Mouse (Mus musculus) MEL (cell line): Measurements from ENCODE around the gene Tnfaip1. TPM values are rescaled to one million over a fixed set of nuclear protein-coding genes. Genes with fewer than 3 reads are reported as not detected.

Experiments used
- DNase-seq: peaks from one replicate; pipeline ENCODE4 v3.0.0; 2011; ENCODE audit warnings: low read depth, low spot score
- H3K27ac ChIP-seq: 2 replicates; pipeline ENCODE4 v1.5.1; 2012; ENCODE audit warnings: low read depth, mild to moderate bottlenecking, control low read depth, low read length, moderate library complexity; ENCODE audit not compliant: control insufficient read depth
- H3K27me3 ChIP-seq, 2 experiments: fragments of 150-350 bp in 1 of 2; sonication (generic) in 1 of 2; 2 replicates each; pipeline ENCODE4 v1.6.1; 2012; ENCODE audit warnings: low read length in 2 of 2, mild to moderate bottlenecking in 2 of 2, improper control_type of control experiment in 1 of 2, moderate library complexity in 1 of 2; ENCODE audit not compliant: insufficient read depth in 2 of 2, control insufficient read depth in 1 of 2
- H3K36me3 ChIP-seq, 2 experiments: 2 replicates each; pipeline ENCODE4 v1.6.1; 2012 to 2014; ENCODE audit warnings: low read length in 2 of 2, improper control_type of control experiment in 1 of 2, inconsistent platforms in 1 of 2, mild to moderate bottlenecking in 1 of 2; ENCODE audit not compliant: insufficient read depth in 2 of 2, control insufficient read depth in 1 of 2
- H3K4me1 ChIP-seq, 2 experiments: fragments of 150-350 bp in 1 of 2; sonication (generic) in 1 of 2; 2 replicates each; pipeline ENCODE4 v1.6.1; 2012; ENCODE audit warnings: low read length in 2 of 2, improper control_type of control experiment in 1 of 2, mild to moderate bottlenecking in 1 of 2; ENCODE audit not compliant: insufficient read depth in 2 of 2, control insufficient read depth in 1 of 2
- H3K4me3 ChIP-seq, 2 experiments: fragments of 150-350 bp in 1 of 2; sonication (generic) in 1 of 2; 2 replicates each; pipeline ENCODE4 v1.5.1; 2012; ENCODE audit warnings: low read depth in 2 of 2, low read length in 2 of 2, mild to moderate bottlenecking in 2 of 2, moderate library complexity in 2 of 2, control low read depth in 1 of 2, improper control_type of control experiment in 1 of 2; ENCODE audit not compliant: control insufficient read depth in 1 of 2, insufficient read depth in 1 of 2
- H3K79me2 ChIP-seq: 2 replicates; pipeline ENCODE4 v1.6.1; 2012; ENCODE audit warnings: mild to moderate bottlenecking, low read length, moderate library complexity; ENCODE audit not compliant: control insufficient read depth, poor library complexity, insufficient read depth
- H3K9ac ChIP-seq: 2 replicates; pipeline ENCODE4 v1.6.1; 2012; ENCODE audit warnings: low read depth, mild to moderate bottlenecking, control low read depth, low read length, moderate library complexity; ENCODE audit not compliant: control insufficient read depth, poor library complexity, severe bottlenecking
- H3K9me3 ChIP-seq: fragments of 150-350 bp; sonication (generic); replicated peaks from 2 replicates; pipeline ENCODE4 v1.6.1; 2012; ENCODE audit warnings: mild to moderate bottlenecking, low read length, improper control_type of control experiment, moderate library complexity; ENCODE audit not compliant: insufficient read depth
- CHD1 ChIP-seq: IDR thresholded peaks from 2 replicates; pipeline ENCODE4 v1.6.1; 2012; ENCODE audit warnings: low read depth, mild to moderate bottlenecking, inconsistent platforms, low read length, improper control_type of control experiment
- CHD2 ChIP-seq: IDR thresholded peaks from 2 replicates; pipeline ENCODE4 v1.6.1; 2011; ENCODE audit warnings: low read length, improper control_type of control experiment
- CTCF ChIP-seq, 3 experiments: IDR thresholded peaks in 2 of 3; conservative IDR thresholded peaks in 1 of 3; 2 replicates each; pipeline ENCODE4 v1.5.1; 2011 to 2012; ENCODE audit warnings: low read length in 3 of 3, low read depth in 2 of 3, mild to moderate bottlenecking in 2 of 3, improper control_type of control experiment in 1 of 3, inconsistent platforms in 1 of 3, mixed read lengths in 1 of 3, moderate library complexity in 1 of 3; ENCODE audit not compliant: control insufficient read depth in 1 of 3, insufficient read depth in 1 of 3, poor library complexity in 1 of 3, severe bottlenecking in 1 of 3
- E2F4 ChIP-seq: IDR thresholded peaks from 2 replicates; pipeline ENCODE4 v1.6.1; 2011; ENCODE audit warnings: low read depth, low read length, improper control_type of control experiment, borderline replicate concordance
- ELF1 ChIP-seq: IDR thresholded peaks from 2 replicates; pipeline ENCODE4 v1.6.1; 2014; ENCODE audit warnings: low read depth, mild to moderate bottlenecking, inconsistent platforms, low read length, improper control_type of control experiment, moderate library complexity
- EP300 ChIP-seq, 2 experiments: IDR thresholded peaks; 2 replicates each; pipeline ENCODE4 v1.6.1; 2011; ENCODE audit warnings: improper control_type of control experiment in 2 of 2, low read length in 2 of 2, low read depth in 1 of 2, mild to moderate bottlenecking in 1 of 2
- ETS1 ChIP-seq: IDR thresholded peaks from 2 replicates; pipeline ENCODE4 v1.6.1; 2012; ENCODE audit warnings: low read depth, mild to moderate bottlenecking, inconsistent platforms, low read length, improper control_type of control experiment, moderate library complexity
- GABPA ChIP-seq: IDR thresholded peaks from 2 replicates; pipeline ENCODE4 v1.6.1; 2012; ENCODE audit warnings: low read depth, mild to moderate bottlenecking, inconsistent platforms, low read length, improper control_type of control experiment, moderate library complexity
- JUND ChIP-seq: IDR thresholded peaks from 2 replicates; pipeline ENCODE4 v1.6.1; 2011; ENCODE audit warnings: low read depth, mild to moderate bottlenecking, improper control_type of control experiment, low read length
- KAT2A ChIP-seq: conservative IDR thresholded peaks from 2 replicates; pipeline ENCODE4 v1.6.1; 2012; ENCODE audit warnings: low read depth, low read length, improper control_type of control experiment, inconsistent platforms
- MAFK ChIP-seq: IDR thresholded peaks from 2 replicates; pipeline ENCODE4 v1.6.1; 2011; ENCODE audit warnings: low read depth, mild to moderate bottlenecking, low read length, improper control_type of control experiment, borderline replicate concordance
- MAX ChIP-seq: IDR thresholded peaks from 2 replicates; pipeline ENCODE4 v1.6.1; 2011; ENCODE audit warnings: low read length, improper control_type of control experiment
- MAZ ChIP-seq: IDR thresholded peaks from 2 replicates; pipeline ENCODE4 v1.6.1; 2012; ENCODE audit warnings: low read depth, mild to moderate bottlenecking, inconsistent platforms, low read length, improper control_type of control experiment
- MEF2A ChIP-seq: IDR thresholded peaks from 2 replicates; pipeline ENCODE4 v1.6.1; 2014; ENCODE audit warnings: low read depth, mild to moderate bottlenecking, inconsistent platforms, low read length, improper control_type of control experiment; ENCODE audit not compliant: poor library complexity, insufficient replicate concordance, severe bottlenecking; ENCODE audit errors: extremely low read depth
- MXI1 ChIP-seq: IDR thresholded peaks from 2 replicates; pipeline ENCODE4 v1.6.1; 2011; ENCODE audit warnings: mild to moderate bottlenecking, low read depth, low read length, improper control_type of control experiment
- MYC ChIP-seq: IDR thresholded peaks from 2 replicates; pipeline ENCODE4 v1.6.1; 2011; ENCODE audit warnings: low read depth, mild to moderate bottlenecking, low read length, improper control_type of control experiment, moderate library complexity
- POLR2A ChIP-seq, 2 experiments: IDR thresholded peaks; 2 replicates each; pipeline ENCODE4 v1.6.1; 2011 to 2012; ENCODE audit warnings: low read length in 2 of 2, mild to moderate bottlenecking in 2 of 2, control low read depth in 1 of 2, improper control_type of control experiment in 1 of 2, low read depth in 1 of 2, moderate library complexity in 1 of 2; ENCODE audit not compliant: control insufficient read depth in 1 of 2, insufficient read depth in 1 of 2, poor library complexity in 1 of 2
- POLR2AphosphoS2 ChIP-seq: IDR thresholded peaks from 2 replicates; pipeline ENCODE4 v1.6.1; 2011; ENCODE audit warnings: low read length, improper control_type of control experiment
- POLR2AphosphoS5 ChIP-seq: IDR thresholded peaks from 2 replicates; pipeline ENCODE4 v1.6.1; 2012; ENCODE audit warnings: low read depth, borderline replicate concordance, mild to moderate bottlenecking, inconsistent platforms, low read length, moderate library complexity, mixed read lengths
- RCOR1 ChIP-seq: IDR thresholded peaks from 2 replicates; pipeline ENCODE4 v1.6.1; 2012; ENCODE audit warnings: low read depth, mild to moderate bottlenecking, inconsistent platforms, low read length, improper control_type of control experiment
- SIN3A ChIP-seq: IDR thresholded peaks from 2 replicates; pipeline ENCODE4 v1.6.1; 2012; ENCODE audit warnings: low read length, improper control_type of control experiment, inconsistent platforms
- TBP ChIP-seq: IDR thresholded peaks from 2 replicates; pipeline ENCODE4 v1.8.0; 2011; ENCODE audit warnings: low read depth, low read length, improper control_type of control experiment
- TCF12 ChIP-seq: IDR thresholded peaks from 2 replicates; pipeline ENCODE4 v1.6.1; 2014; ENCODE audit warnings: low read depth, mild to moderate bottlenecking, inconsistent platforms, low read length, improper control_type of control experiment, moderate library complexity
- UBTF ChIP-seq: IDR thresholded peaks from 2 replicates; pipeline ENCODE4 v1.6.1; 2012; ENCODE audit warnings: low read depth, mild to moderate bottlenecking, inconsistent platforms, low read length, improper control_type of control experiment, moderate library complexity, borderline replicate concordance; ENCODE audit not compliant: insufficient read depth
- ZC3H11A ChIP-seq: IDR thresholded peaks from 2 replicates; pipeline ENCODE4 v1.6.1; 2012; ENCODE audit warnings: low read depth, mild to moderate bottlenecking, inconsistent platforms, low read length, improper control_type of control experiment
- ZKSCAN1 ChIP-seq: IDR thresholded peaks from 2 replicates; pipeline ENCODE4 v1.6.1; 2012; ENCODE audit warnings: low read depth, mild to moderate bottlenecking, inconsistent platforms, low read length, improper control_type of control experiment, moderate library complexity
- ZNF384 ChIP-seq: IDR thresholded peaks from 2 replicates; pipeline ENCODE4 v1.6.1; 2012; ENCODE audit warnings: low read depth, mild to moderate bottlenecking, inconsistent platforms, low read length, improper control_type of control experiment
- polyA plus RNA-seq, 2 experiments: library from polyadenylated mRNA; stranded (reverse) in 1 of 2; unstranded in 1 of 2; fragments of >175 nt in 1 of 2; fragments of >200 nt in 1 of 2; gene quantifications; 2 replicates each; pipeline versions ENCODE4 v1.2.1 to v1.2.4; 2012; ENCODE audit warnings: low replicate concordance in 2 of 2, low read depth in 1 of 2; ENCODE audit not compliant: insufficient read length in 2 of 2, insufficient read depth in 1 of 2, missing spikeins in 1 of 2
- total RNA-seq: library from RNA; depleted of rRNA; stranded (reverse); fragments of 300-350 nt; gene quantifications from 2 replicates; pipeline ENCODE4 v1.2.3, GENCODE M21; 2012

Gene Tnfaip1
- total and polyA plus RNA-seq, 3 experiments: 3.9 to 7.4 TPM; not detected in 1

- peak; percentile 86 for DNase-seq
- peaks cover 0 to 9% of the 10 kb centered on the region in 2 experiments; a peak in 2 of 4 replicates for H3K4me1 ChIP-seq
- no peak overlapping the region for H3K9ac ChIP-seq
- H3K36me3 ChIP-seq: peaks cover 0 to 4% of the 10 kb centered on the region in 2 experiments; a peak in 1 of 4 replicates
- no peak overlapping the region for H3K27ac ChIP-seq
- TF ChIP-seq GABPA (no peak), UBTF (no peak), POLR2AphosphoS5 (no peak), ELF1 (no peak), CHD1 (no peak), SIN3A (peak; percentile 92), EP300 (IDR thresholded peaks at IDR 0.05; ENCODE audit: low read depth in 1 of 2, low read length in 2 of 2) (no peak), MAX (0 out of 2 replicates have a peak, but pooled peaks have one; percentile 50), JUND (no peak), CTCF (IDR thresholded peaks at IDR 0.05 in 2 of 3, conservative IDR thresholded peaks at IDR 0.05 in 1 of 3; ENCODE audit: control insufficient read depth in 1 of 3, insufficient read depth in 1 of 3, low read depth in 2 of 3, low read length in 3 of 3, poor library complexity in 1 of 3, severe bottlenecking in 1 of 3) (no peak), ZC3H11A (no peak), MEF2A (no peak), POLR2A (IDR thresholded peaks at IDR 0.05; ENCODE audit: control insufficient read depth in 1 of 2, insufficient read depth in 1 of 2, low read depth in 1 of 2, low read length in 2 of 2, poor library complexity in 1 of 2) (no peak), MXI1 (peak; percentile 97), MYC (peak; percentile 39; the same call in 1 of the 2 replicates), ZNF384 (no peak), POLR2AphosphoS2 (no peak), ZKSCAN1 (no peak), MAZ (no peak), TBP (no peak)
- TF ChIP-seq, all 39 proteins: peak for 4
- no peaks in the 10 kb centered on the region for H3K79me2 ChIP-seq
- no peaks in the 10 kb centered on the region for H3K9me3 ChIP-seq
- no peak overlapping the region for H3K4me3 ChIP-seq
- peaks cover 0 to 1% of the 10 kb centered on the region in 2 experiments; a peak in 3 of 4 replicates for H3K27me3 ChIP-seq
These were observed 40.2 kb downstream of the Tnfaip1 start for GRCm38 (mm10) chr11:78495904-78496303.

- H3K9ac ChIP-seq: no peak overlapping the region
- H3K4me3 ChIP-seq: no peak overlapping the region
- H3K79me2 ChIP-seq: no peaks in the 10 kb centered on the region
- no peaks in the 10 kb centered on the region for H3K9me3 ChIP-seq
- H3K27ac ChIP-seq: no peak overlapping the region
- H3K27me3 ChIP-seq: peaks cover 0 to 3% of the 10 kb centered on the region in 2 experiments; a peak in 3 of 4 replicates
- H3K36me3 ChIP-seq: no peaks in the 10 kb centered on the region
- H3K4me1 ChIP-seq: no peaks in the 10 kb centered on the region
- no peak for DNase-seq
- TF ChIP-seq CHD2 (no peak), UBTF (no peak), CTCF (IDR thresholded peaks at IDR 0.05 in 2 of 3, conservative IDR thresholded peaks at IDR 0.05 in 1 of 3; ENCODE audit: control insufficient read depth in 1 of 3, insufficient read depth in 1 of 3, low read depth in 2 of 3, low read length in 3 of 3, poor library complexity in 1 of 3, severe bottlenecking in 1 of 3) (no peak), ETS1 (no peak), TCF12 (no peak), E2F4 (no peak), MAZ (no peak), SIN3A (no peak), MAFK (no peak), ZKSCAN1 (no peak), JUND (no peak), KAT2A (no peak), MAX (no peak), RCOR1 (no peak), POLR2AphosphoS5 (no peak)
These were observed 45.3 kb downstream of the Tnfaip1 start for GRCm38 (mm10) chr11:78490781-78491241.
